Mouse (Mus musculus) myocyte (in vitro differentiated cells): ENCODE results near the gene Hist1h4f. TPM values are rescaled to one million over a fixed set of nuclear protein-coding genes. Genes with fewer than 3 reads are reported as not detected.
A peak's percentile ranks its signal among the peaks of the same experiment; 100 is the strongest.
"Not testable (repeated sequence)": the region's sequence is repeated elsewhere in the genome, so short reads cannot be mapped to it uniquely, and the experiment has no call there.

Experiments used
- H3K27me3 ChIP-seq: one replicate; pipeline ENCODE4 v1.6.1; 2011; ENCODE audit not compliant: control insufficient read depth, insufficient read depth, insufficient read length
- H3K36me3 ChIP-seq: one replicate; pipeline ENCODE4 v1.6.1; 2011; ENCODE audit not compliant: control insufficient read depth, insufficient read depth
- H3K4me2 ChIP-seq: one replicate; pipeline ENCODE4 v1.6.1; 2011; ENCODE audit warnings: low read depth, control low read depth
- H3K4me3 ChIP-seq: one replicate; pipeline ENCODE4 v1.5.1; 2011; ENCODE audit warnings: mild to moderate bottlenecking, control low read depth, moderate library complexity
- H3K79me2 ChIP-seq: one replicate; pipeline ENCODE4 v1.6.1; 2011; ENCODE audit not compliant: control insufficient read depth, insufficient read depth
- H3ac ChIP-seq: one replicate; pipeline ENCODE4 v1.6.1; 2011; ENCODE audit not compliant: control insufficient read depth, insufficient read length
- CEBPB ChIP-seq: IDR thresholded peaks from 2 replicates; pipeline ENCODE4 v1.6.1; 2011; ENCODE audit warnings: mild to moderate bottlenecking, moderate library complexity; ENCODE audit not compliant: poor library complexity, insufficient read depth, severe bottlenecking
- E2F4 ChIP-seq: IDR thresholded peaks from one replicate; pipeline ENCODE4 v1.6.1; 2011; ENCODE audit warnings: mild to moderate bottlenecking, control low read depth, moderate library complexity; ENCODE audit not compliant: insufficient read depth
- MAX ChIP-seq: IDR thresholded peaks from one replicate; pipeline ENCODE4 v1.6.1; 2011; ENCODE audit warnings: low read depth, mild to moderate bottlenecking, control low read depth
- MYOD1 ChIP-seq, 3 experiments: IDR thresholded peaks; one replicate each; pipeline ENCODE4 v1.6.1; 2011; ENCODE audit warnings: control low read depth in 2 of 3, low read depth in 2 of 3, mild to moderate bottlenecking in 2 of 3, moderate library complexity in 1 of 3; ENCODE audit not compliant: insufficient read length in 2 of 3, control insufficient read depth in 1 of 3
- MYOG ChIP-seq, 3 experiments: IDR thresholded peaks; one replicate each; pipeline ENCODE4 v1.6.1; 2011; ENCODE audit warnings: control low read depth in 2 of 3, low read depth in 2 of 3, mild to moderate bottlenecking in 2 of 3; ENCODE audit not compliant: insufficient read length in 2 of 3, control insufficient read depth in 1 of 3, insufficient read depth in 1 of 3
- POLR2A ChIP-seq: IDR thresholded peaks from one replicate; pipeline ENCODE4 v1.6.1; 2011; ENCODE audit warnings: low read depth, mild to moderate bottlenecking, control low read depth, moderate library complexity; ENCODE audit not compliant: insufficient read length
- POLR2AphosphoS2 ChIP-seq: IDR thresholded peaks from one replicate; pipeline ENCODE4 v1.6.1; 2011; ENCODE audit warnings: low read depth, control low read depth; ENCODE audit not compliant: insufficient read length
- REST ChIP-seq: IDR thresholded peaks from one replicate; pipeline ENCODE4 v1.6.1; 2011; ENCODE audit warnings: mild to moderate bottlenecking, control low read depth, moderate library complexity; ENCODE audit not compliant: insufficient read depth, insufficient read length
- SRF ChIP-seq: IDR thresholded peaks from one replicate; pipeline ENCODE4 v1.6.1; 2011; ENCODE audit warnings: low read depth; ENCODE audit not compliant: control insufficient read depth, insufficient read length
- TCF12 ChIP-seq: IDR thresholded peaks from one replicate; pipeline ENCODE4 v1.6.1; 2011; ENCODE audit warnings: mild to moderate bottlenecking, control low read depth; ENCODE audit not compliant: poor library complexity, insufficient read depth, severe bottlenecking
- TCF3 ChIP-seq: IDR thresholded peaks from one replicate; pipeline ENCODE4 v1.6.1; 2011; ENCODE audit warnings: low read depth, control low read depth; ENCODE audit not compliant: insufficient read length
- USF1 ChIP-seq: IDR thresholded peaks from one replicate; pipeline ENCODE4 v1.6.1; 2011; ENCODE audit warnings: low read depth, mild to moderate bottlenecking, control low read depth, moderate library complexity
- polyA plus RNA-seq: library from polyadenylated mRNA; unstranded; fragments of >200 nt; fragmentation: generic; extraction: Trizol; gene quantifications from one replicate; pipeline ENCODE4 v1.2.1, GENCODE M21; 2012; ENCODE audit warnings: missing spikeins

The Hist1h4f gene
- polyA plus RNA-seq, 1 experiment = 4.1 TPM

DNA sequence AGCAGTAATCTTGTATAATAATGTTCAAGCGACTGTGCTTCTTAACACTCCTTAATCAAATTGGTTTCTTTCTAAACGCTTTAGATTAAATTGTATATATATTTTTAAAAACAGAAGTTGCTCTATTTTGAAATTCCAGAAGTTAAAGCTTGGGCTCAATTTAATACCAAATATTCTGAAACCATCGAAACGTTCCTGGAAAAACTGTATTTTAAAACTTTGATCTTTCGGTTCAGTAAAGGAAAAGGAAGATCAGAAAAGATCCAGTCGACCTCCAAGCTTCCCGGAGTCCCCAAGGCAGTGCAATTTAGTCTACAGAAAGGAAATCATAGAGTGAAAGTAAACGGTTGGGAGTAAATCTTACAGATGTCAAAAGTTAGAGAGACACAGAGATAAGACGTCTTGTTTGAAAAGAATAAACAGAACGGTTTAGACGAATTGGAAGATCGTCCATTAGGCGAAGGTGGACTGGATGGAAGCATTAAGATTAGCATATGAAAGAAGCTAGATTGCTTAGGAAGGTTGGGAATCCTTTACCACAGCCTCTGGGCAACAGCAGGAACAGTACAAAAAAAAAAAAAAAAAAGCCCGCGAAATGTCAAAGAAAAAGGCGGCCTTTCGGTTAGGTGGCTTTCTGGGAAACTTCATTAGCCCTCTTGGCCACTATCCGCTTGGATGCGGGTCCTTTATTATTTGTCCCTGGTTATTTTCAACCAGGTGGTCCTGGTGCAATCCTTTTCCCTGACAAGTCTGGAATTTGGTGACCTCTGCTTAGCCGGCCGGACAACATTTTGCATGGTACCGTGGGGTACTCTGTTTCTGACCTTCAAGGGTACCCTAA is 34.9 kb upstream of the Hist1h4f start:
- no peaks in the 10 kb centered on the region for H3K79me2 ChIP-seq
- H3K4me3 ChIP-seq = peak overlapping the region; percentile 33
- no peaks in the 10 kb centered on the region for H3K36me3 ChIP-seq
- peak overlapping the region; percentile 87 for H3K4me2 ChIP-seq
- no peak overlapping the region for H3ac ChIP-seq
- TF ChIP-seq USF1 (no peak), E2F4 (no peak), SRF (no peak), CEBPB (no peak), TCF3 (no peak), MYOD1 (IDR thresholded peaks at IDR 0.05; ENCODE audit: control insufficient read depth in 1 of 3, insufficient read length in 2 of 3, low read depth in 2 of 3) (no peak), POLR2AphosphoS2 (no peak), MAX (no peak)
- no peaks in the 10 kb centered on the region for H3K27me3 ChIP-seq

DNA sequence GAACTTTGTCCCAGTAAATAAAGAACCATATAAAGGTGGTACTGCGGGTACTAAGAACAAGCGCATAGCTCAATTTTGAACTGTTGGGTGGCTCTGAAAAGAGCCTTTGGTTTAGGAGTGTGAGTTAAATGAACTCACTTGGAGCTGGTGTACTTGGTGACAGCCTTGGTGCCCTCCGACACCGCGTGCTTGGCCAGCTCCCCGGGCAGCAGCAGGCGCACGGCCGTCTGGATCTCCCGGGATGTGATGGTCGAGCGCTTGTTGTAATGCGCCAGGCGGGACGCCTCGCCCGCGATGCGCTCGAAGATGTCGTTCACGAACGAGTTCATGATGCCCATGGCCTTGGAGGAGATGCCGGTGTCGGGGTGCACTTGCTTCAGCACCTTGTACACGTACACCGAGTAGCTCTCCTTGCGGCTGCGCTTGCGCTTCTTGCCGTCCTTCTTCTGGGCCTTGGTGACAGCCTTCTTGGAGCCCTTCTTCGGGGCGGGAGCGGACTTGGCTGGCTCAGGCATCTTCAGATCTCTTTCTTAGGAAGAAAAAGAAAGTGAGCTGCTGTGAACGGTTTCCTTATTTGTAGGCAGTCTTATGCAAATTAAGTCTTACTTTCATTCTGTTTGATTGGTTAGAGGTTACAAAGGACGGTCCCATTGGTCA is 34.1 kb upstream of the Hist1h4f start:
- Histone ChIP-seq H3K4me3 (peak overlapping the region; percentile 33), H3K4me2 (peak overlapping the region; percentile 96)
- H3K36me3 ChIP-seq, H3K79me2 ChIP-seq, H3ac ChIP-seq, H3K27me3 ChIP-seq: not testable (repeated sequence)
- TF ChIP-seq POLR2AphosphoS2 = peak; percentile 89
- TF ChIP-seq POLR2A = peak; percentile 71

DNA sequence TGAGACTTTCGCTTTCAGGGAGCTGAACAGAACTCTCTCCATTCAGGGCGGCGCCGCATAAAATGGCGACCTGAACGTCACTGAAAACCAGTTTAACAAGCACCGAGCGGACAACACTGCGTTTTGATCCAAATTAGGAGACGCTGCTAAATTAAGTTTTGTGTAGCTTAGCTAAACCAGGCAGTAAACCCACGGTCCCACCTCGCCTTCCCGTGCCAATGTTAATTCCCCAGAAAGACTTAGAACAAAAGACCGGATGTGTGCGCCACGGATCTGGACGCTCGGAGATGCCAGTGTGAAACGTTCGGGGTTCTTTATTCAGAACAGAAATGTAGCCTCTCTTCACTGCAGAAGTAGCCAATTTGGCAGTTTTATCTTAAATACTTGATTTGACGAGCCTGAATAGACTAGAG is 33.6 kb upstream of the Hist1h4f start:
- Histone ChIP-seq H3K4me3 (peak overlapping the region; percentile 33), H3K36me3 (no peaks in the 10 kb centered on the region), H3K4me2 (peak overlapping the region; percentile 96), H3K27me3 (no peaks in the 10 kb centered on the region), H3ac (no peak overlapping the region), H3K79me2 (no peaks in the 10 kb centered on the region)
- TF ChIP-seq POLR2AphosphoS2 = peak; percentile 79
- peak; percentile 56 for TF ChIP-seq POLR2A
- TF ChIP-seq MAX = no peak
- no peak for TF ChIP-seq MYOD1 (IDR thresholded peaks at IDR 0.05; ENCODE audit: control insufficient read depth in 1 of 3, insufficient read length in 2 of 3, low read depth in 2 of 3)
- no peak for TF ChIP-seq REST

DNA sequence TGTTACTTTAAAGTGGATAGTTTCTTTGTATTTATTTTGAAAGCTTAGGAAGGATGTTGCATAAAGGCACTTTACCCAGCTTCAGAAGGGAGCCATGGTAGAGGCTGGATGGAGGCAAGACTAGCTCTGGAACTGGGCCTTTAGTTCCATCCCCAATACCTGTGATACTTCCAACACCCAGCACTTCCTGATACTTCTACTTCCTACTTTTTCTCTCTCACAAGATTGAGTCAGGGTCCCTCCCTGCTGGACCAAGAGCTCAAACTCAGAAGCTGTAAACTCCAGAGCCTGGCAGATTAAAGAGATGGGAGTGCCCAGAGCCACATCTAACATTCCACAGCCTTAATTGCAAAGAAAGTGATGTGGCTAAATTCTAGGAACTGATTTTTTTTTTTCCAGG is 32.9 kb upstream of the Hist1h4f start:
- Histone ChIP-seq H3K79me2 (no peaks in the 10 kb centered on the region), H3K4me2 (peak overlapping the region; percentile 96), H3K27me3 (no peaks in the 10 kb centered on the region), H3K36me3 (no peaks in the 10 kb centered on the region), H3K4me3 (peak overlapping the region; percentile 33), H3ac (no peak overlapping the region)
- TF ChIP-seq USF1 (no peak), MYOD1 (IDR thresholded peaks at IDR 0.05; ENCODE audit: control insufficient read depth in 1 of 3, insufficient read length in 2 of 3, low read depth in 2 of 3) (no peak), CEBPB (no peak), MAX (no peak), TCF12 (no peak), REST (no peak), MYOG (IDR thresholded peaks at IDR 0.05; ENCODE audit: control insufficient read depth in 1 of 3, insufficient read depth in 1 of 3, insufficient read length in 2 of 3, low read depth in 2 of 3) (no peak), TCF3 (no peak), POLR2AphosphoS2 (no peak), SRF (no peak), POLR2A (no peak), E2F4 (no peak)

DNA sequence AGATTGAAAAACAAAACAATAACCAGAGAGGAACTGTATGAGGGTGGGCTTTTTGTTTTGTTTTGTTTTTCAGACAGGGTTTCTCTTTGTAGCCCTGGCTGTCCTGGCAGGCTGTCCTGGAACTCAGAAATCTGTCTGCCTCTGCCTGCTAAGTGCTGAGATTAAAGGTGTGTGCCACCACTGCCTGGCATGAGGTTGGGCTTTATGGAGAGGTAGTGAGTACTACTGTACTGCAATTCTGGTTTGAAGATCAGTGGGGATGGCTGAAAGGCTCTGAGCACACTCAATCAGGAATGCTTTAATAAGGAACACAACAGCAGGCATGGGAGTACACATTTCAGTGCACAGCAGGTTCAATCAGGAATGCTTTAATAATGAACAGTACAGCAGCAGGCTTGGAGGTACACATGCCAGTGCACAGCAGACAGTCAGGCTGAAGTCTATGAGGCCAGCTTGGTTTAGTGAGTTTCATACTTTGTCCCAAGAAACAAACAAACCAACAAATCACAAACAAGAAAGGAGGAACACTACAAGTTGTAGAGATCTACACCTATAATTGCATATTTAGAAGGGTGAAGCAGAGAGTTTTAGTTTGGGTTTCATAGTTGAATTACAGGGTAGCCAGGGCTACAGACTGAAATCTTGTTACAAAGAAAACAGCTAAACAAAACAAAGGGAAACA is 32.1 kb upstream of the Hist1h4f start:
- Histone ChIP-seq H3K79me2 (no peaks in the 10 kb centered on the region), H3ac (no peak overlapping the region), H3K4me2 (peak overlapping the region; percentile 96), H3K27me3 (no peaks in the 10 kb centered on the region), H3K4me3 (peak overlapping the region; percentile 33), H3K36me3 (no peaks in the 10 kb centered on the region)
- no peak for TF ChIP-seq TCF3
- TF ChIP-seq CEBPB = no peak
- TF ChIP-seq MYOD1 (IDR thresholded peaks at IDR 0.05; ENCODE audit: control insufficient read depth in 1 of 3, insufficient read length in 2 of 3, low read depth in 2 of 3) = no peak
- no peak for TF ChIP-seq POLR2A
- peak; percentile 14 for TF ChIP-seq POLR2AphosphoS2
